Mouse (Mus musculus) layer of hippocampus, postnatal 25 days (tissue): ENCODE results near the gene Bscl2. TPM values are rescaled to one million over a fixed set of nuclear protein-coding genes. Genes with fewer than 3 reads are reported as not detected.
A peak's percentile ranks its signal among the peaks of the same experiment; 100 is the strongest.
"Not testable (repeated sequence)": the region's sequence is repeated elsewhere in the genome, so short reads cannot be mapped to it uniquely, and the experiment has no call there.

Source experiments
- DNase-seq, 2 experiments: peaks; one replicate each; pipeline ENCODE4 v3.0.0; 2022; ENCODE audit warnings: mixed read lengths in 2 of 2, low spot score in 1 of 2; ENCODE audit errors: extremely low spot score in 1 of 2
- total RNA-seq, 2 experiments: library from RNA; stranded (reverse); gene quantifications; 2 replicates each; pipeline ENCODE4 v1.2.3; 2021

The Bscl2 gene
- total RNA-seq, 2 experiments from 2014 or later: 103 to 111 TPM

DNA sequence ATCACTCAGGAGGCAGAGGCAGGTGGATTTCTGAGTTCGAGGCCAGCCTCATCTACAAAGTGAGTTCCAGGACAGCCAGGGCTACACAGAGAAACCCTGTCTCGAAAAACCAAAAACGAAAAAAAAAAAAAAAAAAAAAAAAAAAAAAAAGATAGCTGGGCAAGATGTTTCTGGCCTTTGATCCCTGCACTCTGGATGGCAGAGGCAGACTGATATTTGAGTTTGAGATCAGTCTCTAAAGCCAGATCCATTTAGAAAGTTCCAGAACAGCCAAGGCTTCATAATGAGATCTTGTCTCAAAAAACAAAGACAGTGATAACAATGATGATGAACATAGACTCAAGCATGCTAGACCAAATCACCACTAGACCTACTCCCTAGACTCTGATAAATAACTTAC lies 33.1 kb downstream of the Bscl2 start:
- DNase-seq: not testable (repeated sequence)

DNA sequence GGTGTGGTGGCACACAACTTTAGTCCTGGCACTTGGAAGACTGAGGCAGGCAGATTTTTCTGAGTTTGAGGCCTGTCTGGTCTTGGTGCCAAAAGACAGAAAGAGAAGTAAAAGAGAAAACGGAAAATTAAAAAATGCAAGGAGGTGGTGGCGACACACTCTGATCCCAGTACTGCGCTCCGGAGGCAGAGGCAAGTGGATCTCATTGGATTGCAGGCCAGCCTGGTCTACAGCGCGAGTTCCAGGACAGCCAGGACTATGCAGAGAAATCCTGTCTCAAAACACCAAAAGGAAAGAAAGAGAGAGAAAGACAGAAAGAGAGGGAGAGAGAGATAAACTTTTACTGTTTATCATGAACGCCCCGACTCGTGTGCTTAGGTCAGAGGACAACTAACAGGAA lies 33.6 kb downstream of the Bscl2 start:
- no peak for DNase-seq

DNA sequence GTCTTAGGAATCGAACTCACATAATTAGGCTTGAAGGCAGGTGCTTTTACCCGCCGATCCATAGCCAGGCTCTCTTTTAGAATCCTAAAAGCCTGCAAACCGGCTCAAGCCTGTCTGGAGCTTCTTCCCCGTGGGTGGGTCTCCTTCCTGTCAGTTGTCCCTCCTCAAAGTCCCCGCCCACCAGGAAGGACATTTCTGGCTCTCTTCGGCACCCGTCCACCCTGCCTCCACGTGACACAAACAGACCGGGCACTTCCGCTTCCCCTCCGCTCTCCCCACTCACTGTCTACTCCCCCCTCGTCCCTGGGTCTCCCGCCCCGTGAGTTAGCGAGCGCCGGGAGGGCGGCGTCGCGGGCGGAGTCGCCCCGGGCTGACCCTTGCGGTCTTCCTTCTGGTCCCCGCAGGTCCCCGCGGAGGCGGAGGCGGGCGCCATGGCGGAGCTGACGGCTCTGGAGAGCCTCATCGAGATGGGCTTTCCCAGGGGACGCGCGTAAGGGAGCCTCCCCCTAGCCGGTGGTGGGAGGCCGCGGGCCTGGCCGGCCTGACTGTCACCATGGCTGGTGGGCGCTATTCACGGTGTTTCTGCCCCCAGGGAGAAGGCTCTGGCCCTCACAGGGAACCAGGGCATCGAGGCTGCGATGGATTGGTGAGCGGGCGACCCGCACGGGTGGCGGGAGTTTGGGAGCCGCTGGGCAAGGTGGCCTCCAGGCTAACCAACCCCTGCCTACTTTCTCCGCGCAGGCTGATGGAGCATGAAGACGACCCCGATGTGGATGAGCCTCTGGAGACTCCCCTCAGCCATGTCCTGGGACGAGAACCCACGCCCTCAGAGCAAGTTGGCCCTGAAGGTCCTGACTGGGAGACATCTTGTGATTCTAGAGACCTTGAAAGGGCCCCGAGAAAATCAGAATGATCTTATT lies 34.3 kb downstream of the Bscl2 start, which contains the start of gene Ubxn1:
Gene Ubxn1 (plus strand): TSS at position 230 of the 920 bp plus-strand sequence.
- peak; percentile 94 to 95 for DNase-seq

DNA sequence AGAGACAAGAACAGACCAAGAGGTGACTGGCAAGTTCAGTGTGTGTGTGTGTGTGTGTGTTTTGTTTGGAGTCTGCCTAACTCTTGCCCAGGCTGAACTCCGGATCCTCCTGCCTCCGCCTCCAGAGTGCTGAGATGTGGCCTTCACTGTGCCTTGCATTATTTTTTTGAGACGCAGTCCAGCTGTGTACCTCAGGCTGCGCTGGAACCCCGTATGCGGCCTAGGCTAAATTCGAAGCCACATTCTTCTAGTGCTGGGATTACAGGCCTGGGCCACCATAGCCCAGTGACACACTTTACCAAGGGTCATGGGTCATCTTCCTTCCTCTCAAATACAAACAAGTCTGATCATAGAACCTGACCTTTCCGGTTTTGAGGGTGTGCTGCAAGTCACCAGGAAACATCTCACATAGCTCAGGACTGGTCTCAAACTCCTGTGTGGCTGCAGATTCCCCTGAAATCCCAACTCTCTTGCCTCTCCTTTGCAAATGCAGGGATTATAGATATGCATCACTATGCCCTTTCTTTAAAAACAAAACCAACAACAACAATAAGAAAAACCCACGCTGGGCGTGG lies 35.1 kb downstream of the Bscl2 start:
- no peak for DNase-seq

DNA sequence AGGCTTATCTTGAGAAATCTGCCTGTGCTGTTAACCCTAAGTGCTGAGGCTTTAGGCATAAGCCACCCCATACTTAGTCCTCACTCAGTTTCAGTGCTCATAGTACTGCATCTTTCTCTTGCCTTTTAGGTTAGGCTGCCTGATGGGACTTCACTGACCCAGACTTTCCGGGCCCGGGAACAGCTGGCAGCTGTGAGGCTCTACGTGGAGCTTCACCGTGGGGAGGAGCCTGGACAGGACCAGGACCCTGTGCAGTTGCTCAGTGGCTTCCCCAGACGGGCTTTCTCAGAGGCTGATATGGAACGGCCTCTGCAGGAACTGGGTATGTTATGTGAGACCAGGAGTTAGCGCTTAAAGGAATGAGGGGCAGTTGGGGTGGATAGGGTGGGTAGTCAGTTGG lies 37.8 kb downstream of the Bscl2 start:
- DNase-seq: no peak

DNA sequence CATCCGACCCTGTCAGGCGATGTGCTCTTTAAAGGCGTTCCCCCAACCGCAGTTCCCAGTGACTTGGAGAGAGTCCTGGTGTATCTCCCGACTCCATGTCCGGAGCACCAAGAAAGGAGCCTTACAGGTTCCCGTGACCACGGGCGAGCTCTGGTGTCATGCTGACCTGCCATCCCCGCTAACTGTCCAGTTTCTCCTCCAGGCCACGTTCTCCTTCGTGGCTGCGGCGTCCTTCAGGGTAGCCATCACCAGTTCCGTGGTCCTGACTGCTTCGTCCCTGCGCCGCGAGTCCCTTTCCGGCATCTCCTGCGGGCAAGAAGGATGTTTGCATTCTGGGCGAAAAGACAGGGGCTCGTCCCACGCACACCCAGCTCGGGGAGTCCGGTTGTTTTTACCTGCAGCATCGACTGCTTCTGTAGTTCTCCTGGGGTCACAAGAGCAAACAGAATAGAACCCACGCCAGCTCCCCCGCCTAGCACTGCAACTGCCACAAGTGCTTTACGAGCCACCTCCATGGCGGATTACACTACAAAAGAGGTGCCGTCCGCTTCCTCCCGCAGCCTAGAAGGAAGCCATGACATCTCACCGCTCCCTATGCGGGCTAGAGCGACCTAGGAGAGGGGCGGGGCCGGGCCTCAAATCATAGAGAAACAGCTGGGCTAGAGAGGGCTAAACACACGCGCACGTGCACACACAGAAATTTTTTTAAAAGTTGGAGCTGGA lies 43.2 kb downstream of the Bscl2 start, which contains the start of gene Uqcc3:
Gene Uqcc3 (minus strand): TSS at position 613 of the 723 bp plus-strand sequence.
- DNase-seq: peak; percentile 78

DNA sequence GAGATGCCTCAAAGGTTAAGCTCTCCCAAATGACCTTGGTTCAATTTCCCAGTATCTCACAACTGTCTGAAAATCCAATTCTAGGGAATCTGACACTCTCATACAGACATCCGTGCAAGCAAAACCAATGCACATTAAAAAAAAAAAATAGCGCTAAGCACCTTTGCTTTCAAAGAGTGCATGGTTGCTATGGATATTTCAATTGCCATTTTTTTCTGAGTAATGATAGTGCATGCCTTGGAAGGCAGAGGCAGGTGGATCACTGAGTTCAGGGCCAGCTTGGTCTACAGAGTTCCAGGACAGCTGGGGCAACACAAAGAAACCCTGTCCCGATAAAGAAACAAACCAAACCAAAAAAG lies 43.7 kb downstream of the Bscl2 start:
- DNase-seq: no peak

DNA sequence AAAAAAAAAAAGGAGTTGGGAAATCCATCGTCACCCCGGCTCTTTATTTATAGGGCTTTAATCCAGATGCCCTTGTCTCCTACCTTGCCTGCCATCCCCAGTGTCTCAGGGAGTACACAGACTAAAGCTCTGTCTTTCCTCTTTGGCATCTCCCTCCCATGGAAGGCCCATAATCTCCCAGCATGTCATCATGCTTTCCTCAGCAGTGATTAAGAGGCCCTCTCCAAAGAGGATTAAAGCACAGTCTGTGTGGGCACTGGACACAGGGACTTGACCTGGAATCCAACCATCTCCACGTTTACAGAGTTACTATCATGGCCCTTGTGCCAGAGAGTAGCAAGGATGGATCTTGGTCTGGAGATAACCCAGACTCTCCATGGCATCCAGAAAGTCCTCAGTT lies 46.3 kb downstream of the Bscl2 start, which contains the start of the genes Lbhd1 and Gm49403:
Gene Lbhd1 (plus strand): TSS at position 117 of the 400 bp plus-strand sequence.
Gene Gm49403 (plus strand): TSS at position 315 of the 400 bp plus-strand sequence.
- no peak for DNase-seq

DNA sequence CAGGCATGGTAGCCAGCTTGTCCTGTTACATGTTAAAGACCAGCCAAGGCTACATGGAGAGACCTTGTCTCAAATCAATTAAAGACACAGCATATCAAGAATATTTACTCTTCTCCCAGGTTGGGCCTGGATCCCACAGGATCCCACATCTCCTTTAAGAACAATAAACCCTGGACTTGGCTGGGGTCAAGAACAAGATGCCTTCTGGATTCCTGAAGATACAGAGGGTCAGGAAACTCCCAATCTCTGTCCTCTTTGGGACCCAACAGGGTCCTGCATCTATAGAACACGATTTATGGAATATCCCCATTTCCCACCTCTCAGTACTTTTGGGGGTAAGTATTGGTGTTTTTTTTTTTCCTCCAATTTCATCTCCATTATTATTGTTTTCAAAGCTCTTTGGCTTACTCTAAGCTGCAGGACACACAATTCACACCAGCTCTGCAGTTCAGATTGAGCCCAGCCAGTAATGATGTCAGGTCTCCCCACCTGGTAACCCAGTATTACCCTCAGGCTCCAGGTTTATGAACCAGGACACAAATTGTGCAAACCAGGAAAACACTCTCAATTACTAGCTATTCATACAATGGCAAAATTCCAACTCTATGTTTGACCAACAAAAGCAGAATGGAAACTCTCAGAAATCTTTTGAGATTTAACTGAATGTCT lies 49.8 kb downstream of the Bscl2 start:
- no peak for DNase-seq

DNA sequence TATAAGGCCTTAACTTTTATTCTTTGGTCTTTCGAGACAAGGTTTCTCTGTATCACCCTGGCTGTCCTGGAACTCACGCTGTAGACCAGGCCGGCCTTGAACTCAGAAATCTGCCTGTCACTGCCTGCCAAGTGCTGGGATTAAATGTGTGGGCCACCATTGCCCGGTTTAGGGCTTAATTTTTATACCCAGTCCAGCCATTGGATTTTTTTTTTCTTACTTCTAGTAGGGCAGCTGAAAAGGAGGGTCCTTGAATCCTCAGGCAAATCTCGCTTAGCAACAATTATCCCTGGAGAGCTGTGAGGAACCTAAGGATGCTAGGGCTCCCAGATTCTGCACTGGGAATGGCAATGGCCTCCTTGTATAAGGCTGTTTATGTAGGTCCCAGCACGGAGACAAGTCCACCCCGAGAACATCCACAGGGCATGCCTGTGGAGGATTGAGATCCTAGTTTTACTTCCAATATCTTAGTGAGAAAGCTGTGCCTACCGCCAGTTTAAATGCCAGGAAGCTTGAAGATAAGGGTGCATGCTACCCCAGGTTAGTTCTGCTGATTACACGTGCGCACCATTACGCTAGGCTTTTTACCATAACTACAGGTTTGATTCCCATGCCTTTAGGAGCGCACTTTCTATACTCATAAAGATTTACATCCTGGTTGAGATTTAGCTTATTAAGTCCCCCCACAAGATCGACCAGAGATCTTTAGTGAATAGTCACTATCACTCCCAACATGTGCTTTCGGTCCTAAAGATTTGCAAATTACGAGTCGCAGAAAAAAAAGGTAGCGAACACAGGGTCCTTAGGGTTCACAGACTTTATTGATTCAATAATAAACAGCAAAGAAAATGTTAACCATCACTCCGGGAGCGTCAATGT lies 50.6 kb downstream of the Bscl2 start:
- no peak for DNase-seq

DNA sequence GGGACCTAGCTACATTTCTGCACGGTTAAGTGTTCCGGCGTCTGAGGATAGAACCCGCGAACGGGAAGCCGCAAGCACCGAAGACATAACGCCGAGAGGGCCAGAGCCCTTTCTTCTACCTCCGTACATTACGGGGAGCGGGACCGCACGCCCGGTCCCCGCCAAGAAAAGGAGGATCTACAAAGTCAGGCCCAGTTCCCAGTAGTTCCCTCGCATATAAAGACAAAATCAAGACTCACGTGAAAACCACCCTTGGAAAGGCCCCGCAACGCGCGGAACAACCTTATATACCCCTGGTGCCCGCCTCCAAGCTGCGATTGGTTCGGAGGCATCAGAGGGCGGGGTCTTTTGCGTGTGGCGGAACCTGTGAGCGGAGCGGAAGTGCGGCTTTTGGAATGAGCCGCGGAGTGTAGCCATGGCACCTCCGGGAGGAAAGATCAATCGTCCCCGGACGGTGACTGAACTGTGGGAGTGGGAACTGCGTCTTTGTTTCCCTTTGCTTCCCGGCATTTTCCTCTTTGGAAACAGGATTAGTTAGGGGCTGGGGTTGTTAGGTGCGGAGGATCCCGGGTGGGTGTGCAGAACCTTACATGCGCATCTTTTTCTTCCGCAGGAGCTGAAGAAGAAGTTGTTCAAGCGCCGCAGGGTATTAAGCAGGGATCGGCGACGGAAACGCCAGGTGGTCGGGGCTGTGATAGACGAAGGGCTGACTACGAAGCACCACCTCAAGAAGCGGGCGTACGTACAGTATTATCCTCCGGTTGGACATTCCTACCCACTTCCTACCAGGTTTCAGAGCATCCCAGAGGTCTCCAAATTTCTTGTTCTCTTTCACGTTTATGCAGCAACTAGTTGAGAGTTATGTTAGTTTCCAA lies 51.5 kb downstream of the Bscl2 start, which contains the start of the genes 1810009A15Rik and Gm49416:
Gene 1810009A15Rik (plus strand): TSS at position 343 of the 875 bp plus-strand sequence.
Gene Gm49416 (plus strand): TSS at position 416 of the 875 bp plus-strand sequence.
- peak; percentile 81 to 85 for DNase-seq

DNA sequence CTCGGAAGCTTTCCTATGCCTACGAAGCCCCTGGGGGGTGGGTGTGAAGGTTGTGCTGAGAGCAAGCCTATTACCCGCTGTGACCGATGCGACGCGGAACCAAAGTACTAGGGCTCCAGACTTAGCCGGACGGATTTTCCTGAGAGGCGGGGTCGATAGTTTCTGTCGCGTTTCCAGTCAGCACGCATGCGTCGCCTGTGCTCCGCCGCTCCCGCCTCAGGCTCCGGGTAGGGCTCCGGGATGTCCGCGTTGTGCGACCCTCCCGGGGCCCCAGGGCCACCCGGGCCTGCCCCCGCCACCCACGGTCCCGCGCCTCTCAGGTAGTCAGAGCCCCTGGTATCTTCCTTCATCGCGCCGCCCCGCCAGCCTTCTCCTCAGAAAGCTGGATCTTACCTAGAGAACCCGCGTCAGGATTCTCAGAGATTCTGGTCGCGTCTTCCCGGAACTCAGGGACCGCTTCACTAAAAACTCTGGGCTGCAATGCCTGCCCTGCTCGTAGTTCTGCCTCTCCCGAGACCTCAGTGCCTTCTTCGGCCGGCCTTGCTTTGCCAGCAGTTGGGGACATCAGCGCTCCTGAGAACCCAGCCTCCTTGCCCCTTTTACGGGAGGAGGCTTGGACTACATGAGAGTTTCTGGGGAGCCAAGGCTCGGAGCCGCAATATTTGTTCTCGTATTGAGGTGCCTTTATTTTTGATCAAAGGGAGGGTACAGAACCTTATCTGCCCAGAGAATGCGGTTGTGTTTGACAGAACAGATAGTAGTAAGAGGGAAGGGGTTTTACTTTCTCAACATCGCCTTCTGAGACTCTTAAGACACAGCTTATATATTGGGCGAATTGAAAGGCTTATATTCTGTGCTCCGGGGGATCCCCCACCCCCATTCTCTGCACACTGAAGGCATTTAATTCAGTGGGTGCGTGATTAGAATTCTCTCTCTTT lies 55.8 kb downstream of the Bscl2 start, which contains the start of gene Ints5:
Gene Ints5 (plus strand): TSS at position 177 of the 938 bp plus-strand sequence.
- DNase-seq: peak; percentile 79 to 87

DNA sequence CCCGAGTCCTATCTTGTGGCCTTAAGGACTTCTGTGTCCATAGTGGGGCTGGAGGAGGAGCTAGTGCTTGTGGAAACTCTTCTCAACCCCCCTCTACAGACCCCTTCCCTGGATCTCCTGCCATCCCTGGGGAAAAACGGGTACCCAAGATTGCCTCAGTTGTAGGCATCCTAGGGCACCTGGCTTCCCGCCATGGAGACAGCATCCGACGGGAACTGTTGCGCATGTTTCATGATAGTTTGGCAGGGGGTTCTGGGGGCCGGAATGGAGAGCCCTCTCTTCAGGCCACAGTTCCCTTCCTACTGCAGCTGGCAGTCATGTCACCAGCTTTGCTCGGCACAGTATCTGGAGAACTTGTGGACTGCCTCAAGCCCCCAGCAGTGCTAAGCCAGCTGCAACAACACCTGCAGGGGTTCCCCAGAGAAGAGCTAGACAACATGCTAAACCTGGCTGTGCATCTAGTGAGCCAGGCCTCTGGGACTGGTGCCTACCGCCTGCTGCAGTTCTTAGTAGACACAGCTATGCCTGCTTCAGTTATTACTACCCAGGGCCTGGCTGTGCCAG lies 58.2 kb downstream of the Bscl2 start:
- no peak for DNase-seq

DNA sequence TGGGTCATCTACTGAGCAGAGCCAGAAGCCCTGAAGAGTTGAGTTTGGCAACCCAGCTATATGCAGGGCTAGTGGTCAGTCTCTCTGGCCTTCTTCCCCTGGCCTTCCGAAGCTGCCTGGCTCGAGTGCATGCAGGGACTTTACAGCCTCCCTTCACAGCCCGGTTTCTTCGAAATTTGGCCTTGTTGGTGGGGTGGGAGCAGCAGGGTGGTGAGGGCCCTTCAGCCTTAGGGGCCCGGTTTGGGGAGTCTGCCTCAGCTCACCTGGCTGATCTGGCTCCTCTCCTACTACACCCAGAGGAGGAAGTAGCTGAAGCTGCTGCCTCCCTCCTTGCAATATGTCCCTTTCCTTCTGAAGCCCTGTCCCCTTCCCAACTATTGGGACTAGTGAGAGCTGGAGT lies 59.0 kb downstream of the Bscl2 start:
- not testable (repeated sequence) for DNase-seq

DNA sequence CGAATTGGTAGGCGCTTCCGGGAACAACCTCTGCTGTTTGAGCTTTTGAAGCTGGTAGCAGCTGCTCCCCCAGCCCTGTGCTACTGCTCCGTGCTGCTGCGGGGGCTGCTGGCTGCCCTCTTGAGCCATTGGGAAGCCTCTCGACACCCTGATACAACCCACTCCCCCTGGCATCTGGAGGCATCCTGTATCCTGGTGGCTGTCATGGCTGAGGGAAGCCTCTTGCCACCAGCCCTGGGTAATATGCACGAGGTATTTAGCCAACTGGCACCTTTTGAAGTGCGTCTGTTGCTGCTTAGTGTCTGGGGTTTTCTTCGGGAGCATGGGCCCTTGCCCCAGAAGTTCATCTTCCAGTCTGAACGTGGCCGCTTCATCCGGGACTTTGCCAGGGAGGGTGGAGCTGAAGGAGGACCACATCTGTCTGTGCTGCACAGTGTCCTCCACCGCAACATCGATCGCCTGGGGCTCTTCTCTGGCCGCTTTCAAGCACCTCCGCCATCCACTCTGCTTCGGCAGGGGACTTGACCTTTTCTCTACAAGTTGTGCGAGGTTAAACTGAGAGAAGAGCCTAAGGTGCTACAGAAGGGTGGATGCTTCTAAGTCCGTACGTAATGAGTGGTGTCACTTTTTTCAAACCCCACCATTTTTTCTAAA lies 60.1 kb downstream of the Bscl2 start:
- not testable (repeated sequence) for DNase-seq

DNA sequence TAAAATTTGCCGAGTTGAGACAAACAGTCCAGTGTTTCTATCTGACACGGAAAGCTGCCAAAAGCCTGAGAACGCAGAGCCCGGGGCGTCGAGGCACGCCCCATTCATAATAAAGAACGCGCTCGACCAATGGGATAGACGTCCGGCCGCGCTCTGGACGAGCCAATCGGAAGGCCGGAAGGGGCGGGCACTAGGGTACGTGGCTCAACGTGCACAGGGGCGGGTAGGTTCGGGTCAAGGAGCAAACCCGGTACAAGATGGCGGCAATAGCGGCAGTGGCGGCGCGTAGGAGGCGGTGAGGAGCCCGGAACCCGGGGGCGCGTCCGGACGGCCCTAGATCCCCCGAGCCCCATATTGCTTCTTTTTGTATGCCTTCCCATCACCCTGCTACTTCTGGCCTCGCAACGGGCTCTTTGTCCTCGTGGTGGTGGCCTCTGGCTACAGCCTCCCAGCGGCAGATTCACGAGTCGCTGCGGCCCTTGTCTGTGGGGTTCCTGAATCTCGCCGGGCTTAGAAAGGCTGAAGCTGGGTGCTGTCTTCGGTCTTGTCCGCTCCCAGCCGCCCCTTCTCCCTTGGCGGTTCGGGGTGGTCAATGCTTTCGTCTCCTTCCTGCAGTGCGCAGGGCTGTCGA lies 60.7 kb downstream of the Bscl2 start, which contains the start of gene Ganab:
Gene Ganab (plus strand): TSS at position 207 of the 631 bp plus-strand sequence.
- peak; percentile 86 to 87 for DNase-seq
